Mouse (Mus musculus) myocyte (in vitro differentiated cells): Measurements from ENCODE around the gene Synm. TPM values are rescaled to one million over a fixed set of nuclear protein-coding genes. Genes with fewer than 3 reads are reported as not detected.

ENCODE experiments used
- H3K27me3 ChIP-seq: one replicate; pipeline ENCODE4 v1.6.1; 2011; ENCODE audit not compliant: control insufficient read depth, insufficient read depth, insufficient read length
- H3K36me3 ChIP-seq: one replicate; pipeline ENCODE4 v1.6.1; 2011; ENCODE audit not compliant: control insufficient read depth, insufficient read depth
- H3K4me2 ChIP-seq: one replicate; pipeline ENCODE4 v1.6.1; 2011; ENCODE audit warnings: low read depth, control low read depth
- H3K4me3 ChIP-seq: one replicate; pipeline ENCODE4 v1.5.1; 2011; ENCODE audit warnings: mild to moderate bottlenecking, control low read depth, moderate library complexity
- H3K79me2 ChIP-seq: one replicate; pipeline ENCODE4 v1.6.1; 2011; ENCODE audit not compliant: control insufficient read depth, insufficient read depth
- H3ac ChIP-seq: one replicate; pipeline ENCODE4 v1.6.1; 2011; ENCODE audit not compliant: control insufficient read depth, insufficient read length
- CEBPB ChIP-seq: IDR thresholded peaks from 2 replicates; pipeline ENCODE4 v1.6.1; 2011; ENCODE audit warnings: mild to moderate bottlenecking, moderate library complexity; ENCODE audit not compliant: poor library complexity, insufficient read depth, severe bottlenecking
- E2F4 ChIP-seq: IDR thresholded peaks from one replicate; pipeline ENCODE4 v1.6.1; 2011; ENCODE audit warnings: mild to moderate bottlenecking, control low read depth, moderate library complexity; ENCODE audit not compliant: insufficient read depth
- MAX ChIP-seq: IDR thresholded peaks from one replicate; pipeline ENCODE4 v1.6.1; 2011; ENCODE audit warnings: low read depth, mild to moderate bottlenecking, control low read depth
- MYOD1 ChIP-seq, 3 experiments: IDR thresholded peaks; one replicate each; pipeline ENCODE4 v1.6.1; 2011; ENCODE audit warnings: control low read depth in 2 of 3, low read depth in 2 of 3, mild to moderate bottlenecking in 2 of 3, moderate library complexity in 1 of 3; ENCODE audit not compliant: insufficient read length in 2 of 3, control insufficient read depth in 1 of 3
- MYOG ChIP-seq, 3 experiments: IDR thresholded peaks; one replicate each; pipeline ENCODE4 v1.6.1; 2011; ENCODE audit warnings: control low read depth in 2 of 3, low read depth in 2 of 3, mild to moderate bottlenecking in 2 of 3; ENCODE audit not compliant: insufficient read length in 2 of 3, control insufficient read depth in 1 of 3, insufficient read depth in 1 of 3
- POLR2A ChIP-seq: IDR thresholded peaks from one replicate; pipeline ENCODE4 v1.6.1; 2011; ENCODE audit warnings: low read depth, mild to moderate bottlenecking, control low read depth, moderate library complexity; ENCODE audit not compliant: insufficient read length
- POLR2AphosphoS2 ChIP-seq: IDR thresholded peaks from one replicate; pipeline ENCODE4 v1.6.1; 2011; ENCODE audit warnings: low read depth, control low read depth; ENCODE audit not compliant: insufficient read length
- REST ChIP-seq: IDR thresholded peaks from one replicate; pipeline ENCODE4 v1.6.1; 2011; ENCODE audit warnings: mild to moderate bottlenecking, control low read depth, moderate library complexity; ENCODE audit not compliant: insufficient read depth, insufficient read length
- SRF ChIP-seq: IDR thresholded peaks from one replicate; pipeline ENCODE4 v1.6.1; 2011; ENCODE audit warnings: low read depth; ENCODE audit not compliant: control insufficient read depth, insufficient read length
- TCF12 ChIP-seq: IDR thresholded peaks from one replicate; pipeline ENCODE4 v1.6.1; 2011; ENCODE audit warnings: mild to moderate bottlenecking, control low read depth; ENCODE audit not compliant: poor library complexity, insufficient read depth, severe bottlenecking
- TCF3 ChIP-seq: IDR thresholded peaks from one replicate; pipeline ENCODE4 v1.6.1; 2011; ENCODE audit warnings: low read depth, control low read depth; ENCODE audit not compliant: insufficient read length
- USF1 ChIP-seq: IDR thresholded peaks from one replicate; pipeline ENCODE4 v1.6.1; 2011; ENCODE audit warnings: low read depth, mild to moderate bottlenecking, control low read depth, moderate library complexity
- polyA plus RNA-seq: library from polyadenylated mRNA; unstranded; fragments of >200 nt; fragmentation: generic; extraction: Trizol; gene quantifications from one replicate; pipeline ENCODE4 v1.2.1, GENCODE M21; 2012; ENCODE audit warnings: missing spikeins

The Synm gene
- polyA plus RNA-seq, 1 experiment: 0.46 TPM

GRCm38 (mm10) chr7:67715176-67715575 is 44.4 kb downstream of the Synm start:
- peaks cover 3% of the 10 kb centered on the region for H3K36me3 ChIP-seq
- no peaks in the 10 kb centered on the region for H3K27me3 ChIP-seq
- H3K4me3 ChIP-seq: no peak overlapping the region
- no peaks in the 10 kb centered on the region for H3K79me2 ChIP-seq
- TF ChIP-seq TCF12 (no peak), SRF (no peak), USF1 (no peak)
- no peak overlapping the region for H3K4me2 ChIP-seq
- H3ac ChIP-seq: no peak overlapping the region

GRCm38 (mm10) chr7:67713820-67714510 is 45.6 kb downstream of the Synm start:
- no peak for TF ChIP-seq TCF12
- no peak for TF ChIP-seq MAX
- TF ChIP-seq POLR2A: no peak
- TF ChIP-seq MYOD1 (IDR thresholded peaks at IDR 0.05; ENCODE audit: control insufficient read depth in 1 of 3, insufficient read length in 2 of 3, low read depth in 2 of 3): no peak
- TF ChIP-seq REST: no peak
- no peak for TF ChIP-seq POLR2AphosphoS2
- TF ChIP-seq E2F4: no peak
- TF ChIP-seq CEBPB: no peak
- TF ChIP-seq TCF3: no peak
- TF ChIP-seq MYOG (IDR thresholded peaks at IDR 0.05; ENCODE audit: control insufficient read depth in 1 of 3, insufficient read depth in 1 of 3, insufficient read length in 2 of 3, low read depth in 2 of 3): no peak
- TF ChIP-seq USF1: no peak
- no peak for TF ChIP-seq SRF
- H3K79me2 ChIP-seq: no peaks in the 10 kb centered on the region
- peaks cover 3% of the 10 kb centered on the region for H3K36me3 ChIP-seq

GRCm38 (mm10) chr7:67710216-67710615 is 49.3 kb downstream of the Synm start:
- Histone ChIP-seq H3K79me2 (no peaks in the 10 kb centered on the region), H3K4me2 (no peak overlapping the region), H3K27me3 (no peaks in the 10 kb centered on the region), H3K36me3 (peaks cover 3% of the 10 kb centered on the region), H3K4me3 (no peak overlapping the region), H3ac (no peak overlapping the region)
- no peak for TF ChIP-seq CEBPB
- TF ChIP-seq MYOD1 (IDR thresholded peaks at IDR 0.05; ENCODE audit: control insufficient read depth in 1 of 3, insufficient read length in 2 of 3, low read depth in 2 of 3): no peak
- TF ChIP-seq POLR2AphosphoS2: no peak
- TF ChIP-seq TCF3: no peak
- no peak for TF ChIP-seq MAX
- TF ChIP-seq E2F4: no peak
- TF ChIP-seq USF1: no peak
- no peak for TF ChIP-seq REST
- TF ChIP-seq SRF: no peak
- no peak for TF ChIP-seq MYOG (IDR thresholded peaks at IDR 0.05; ENCODE audit: control insufficient read depth in 1 of 3, insufficient read depth in 1 of 3, insufficient read length in 2 of 3, low read depth in 2 of 3)
- no peak for TF ChIP-seq POLR2A

More at GRCm38 (mm10) chr7:67713820-67714510, 45.6 kb downstream of the Synm start:
- Histone ChIP-seq H3K27me3 (no peaks in the 10 kb centered on the region), H3K4me3 (no peak overlapping the region), H3ac (no peak overlapping the region), H3K4me2 (no peak overlapping the region)

- TF ChIP-seq REST (no peak), TCF3 (no peak), POLR2AphosphoS2 (no peak)
- Histone ChIP-seq H3K27me3 (no peaks in the 10 kb centered on the region), H3K4me2 (no peak overlapping the region), H3K4me3 (no peak overlapping the region), H3ac (no peak overlapping the region), H3K79me2 (no peaks in the 10 kb centered on the region), H3K36me3 (peaks cover 3% of the 10 kb centered on the region)
Measured at GRCm38 (mm10) chr7:67708160-67708559, 51.4 kb downstream of the Synm start.

GRCm38 (mm10) chr7:67701252-67701914 is 58.2 kb downstream of the Synm start:
- Histone ChIP-seq H3K79me2 (no peaks in the 10 kb centered on the region), H3K36me3 (no peaks in the 10 kb centered on the region), H3K4me3 (no peak overlapping the region), H3ac (no peak overlapping the region), H3K4me2 (no peak overlapping the region), H3K27me3 (no peaks in the 10 kb centered on the region)
- no peak for TF ChIP-seq SRF
- no peak for TF ChIP-seq CEBPB
- TF ChIP-seq E2F4: no peak
- TF ChIP-seq MYOG (IDR thresholded peaks at IDR 0.05; ENCODE audit: control insufficient read depth in 1 of 3, insufficient read depth in 1 of 3, insufficient read length in 2 of 3, low read depth in 2 of 3): no peak
- TF ChIP-seq REST: no peak
- no peak for TF ChIP-seq MYOD1 (IDR thresholded peaks at IDR 0.05; ENCODE audit: control insufficient read depth in 1 of 3, insufficient read length in 2 of 3, low read depth in 2 of 3)
- TF ChIP-seq TCF3: no peak
- no peak for TF ChIP-seq POLR2AphosphoS2
- no peak for TF ChIP-seq USF1
- no peak for TF ChIP-seq MAX
- no peak for TF ChIP-seq TCF12
- no peak for TF ChIP-seq POLR2A
